ENCODE assay signal across 27 mouse cellular contexts in the genomic region with DNA sequence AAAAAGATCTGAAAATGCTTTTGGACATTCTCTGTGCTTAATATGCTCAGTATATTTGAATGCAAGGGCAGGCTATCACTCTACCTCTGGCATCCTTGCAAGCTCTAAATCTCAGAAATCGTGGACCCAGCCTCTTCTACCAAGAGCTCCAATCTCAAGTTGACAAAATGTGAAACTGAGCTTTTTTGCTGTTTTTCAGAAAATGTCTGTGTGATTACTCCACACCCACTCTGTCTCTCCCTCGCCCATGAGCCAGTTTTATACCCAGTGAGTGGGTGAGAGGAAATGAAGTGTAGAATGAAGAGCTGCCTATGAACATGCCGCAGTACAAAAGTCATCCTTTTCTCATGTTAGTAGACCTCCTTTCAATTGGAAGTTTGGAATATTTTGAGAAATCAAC.
"Had no signal": no experiment of that assay in that cellular context is flagged by ENCODE, and none has a peak within 500 bp of the region (broad histone marks: within the 10 kb centered on the region; RNA-seq: fewer than 3 reads in every experiment).

No protein-coding gene starts in this region.

- H3K9ac ChIP-seq: forebrain, postnatal 0 days; heart, embryonic 12.5 days; hindbrain, embryonic 12.5 days; hindbrain, embryonic 14.5 days; intestine, embryonic 15.5 days; kidney, embryonic 15.5 days; limb, embryonic 13.5 days; limb, embryonic 15.5 days; liver, embryonic 12.5 days had no signal

- H3K4me2 ChIP-seq: heart, embryonic 12.5 days; hindbrain, embryonic 12.5 days; hindbrain, embryonic 14.5 days; intestine, embryonic 15.5 days; kidney, embryonic 15.5 days; limb, embryonic 13.5 days; limb, embryonic 15.5 days; liver, embryonic 12.5 days had no signal

- H3K9me3 ChIP-seq: heart, embryonic 10.5 days; heart, embryonic 12.5 days; hindbrain, embryonic 10.5 days; hindbrain, embryonic 12.5 days; intestine, embryonic 15.5 days; kidney, embryonic 15.5 days; limb, embryonic 13.5 days; limb, embryonic 15.5 days; liver, embryonic 12.5 days had no signal

- H3K4me1 ChIP-seq: heart, embryonic 10.5 days; heart, embryonic 12.5 days; hindbrain, embryonic 10.5 days; hindbrain, embryonic 12.5 days; intestine, embryonic 15.5 days; kidney, embryonic 15.5 days; limb, embryonic 13.5 days; limb, embryonic 15.5 days; liver, embryonic 12.5 days had no signal

- H3K27ac ChIP-seq: heart, embryonic 10.5 days; hindbrain, embryonic 10.5 days; hindbrain, embryonic 12.5 days; hindbrain, embryonic 14.5 days; intestine, embryonic 15.5 days; kidney, embryonic 15.5 days; kidney, postnatal 0 days; limb, embryonic 13.5 days; limb, embryonic 15.5 days; liver, embryonic 12.5 days had no signal

- DNase-seq: forebrain, postnatal 0 days; gastrocnemius, postnatal 14 days; gastrocnemius, postnatal 36 days; heart, adult 11 months; heart, postnatal 10 days; heart, postnatal 4 days; kidney, adult 18-20 months; kidney, adult 8-10 months; kidney, postnatal 14 days; kidney, postnatal 36 days; layer of hippocampus, adult 9-11 months; layer of hippocampus, postnatal 36 days; left cerebral cortex, postnatal 4 days had no signal

- H3K36me3 ChIP-seq: heart, embryonic 10.5 days; heart, embryonic 12.5 days; hindbrain, embryonic 10.5 days; hindbrain, embryonic 12.5 days; intestine, embryonic 15.5 days; kidney, embryonic 15.5 days; limb, embryonic 13.5 days; limb, embryonic 15.5 days; liver, embryonic 12.5 days had no signal

- ATAC-seq: forebrain, postnatal 0 days; hindbrain, embryonic 16.5 days; inflammation-experienced regulatory T-cells, adult 6 months; intestine, embryonic 15.5 days; intestine, postnatal 0 days; liver, embryonic 12.5 days had no signal

- H3K27me3 ChIP-seq: heart, embryonic 12.5 days; hindbrain, embryonic 12.5 days; intestine, embryonic 15.5 days; kidney, embryonic 15.5 days; limb, embryonic 13.5 days; limb, embryonic 15.5 days; liver, embryonic 12.5 days had no signal

- H3K4me3 ChIP-seq: heart, embryonic 10.5 days; heart, embryonic 12.5 days; hindbrain, embryonic 10.5 days; hindbrain, embryonic 12.5 days; intestine, embryonic 15.5 days; kidney, embryonic 15.5 days; limb, embryonic 13.5 days; limb, embryonic 15.5 days; liver, embryonic 12.5 days had no signal
